Mouse (Mus musculus) ovary, adult 2 months (tissue): ENCODE data around the gene Cplx2. TPM values are rescaled to one million over a fixed set of nuclear protein-coding genes. Genes with fewer than 3 reads are reported as not detected.

ENCODE experiments used
- polyA plus RNA-seq: library from polyadenylated mRNA; depleted of rRNA; stranded (reverse); fragments of >200 nt; gene quantifications from 2 replicates; pipeline ENCODE4 v1.2.3, GENCODE M21; 2012; rRNA removed

Gene Cplx2
- 16.3 and 19.6 TPM in 2 replicates for polyA plus RNA-seq

DNA sequence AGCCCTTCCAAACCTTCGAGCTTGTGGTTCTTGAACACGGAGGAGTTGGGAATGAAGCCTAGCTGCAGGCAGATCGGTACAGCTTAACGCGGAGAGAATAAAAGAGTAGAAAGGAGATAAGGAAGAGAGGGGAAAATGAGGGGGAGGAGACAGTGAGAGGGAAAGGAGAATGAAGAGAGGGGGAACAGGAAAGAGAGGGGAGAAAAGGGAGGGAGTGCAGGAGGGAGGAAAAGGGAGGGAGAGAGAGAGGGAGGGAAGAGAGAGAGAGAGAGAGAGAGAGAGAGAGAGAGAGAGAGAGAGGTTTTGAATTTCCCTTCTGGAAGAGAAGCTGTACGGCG is at the start of gene Cplx2:
Gene Cplx2, plus strand, starts transcription at position 301 of the 338 bp plus-strand sequence.

Other genes with a start within 250 kb of the Cplx2 start
- 0.24 and 0.38 TPM in 2 replicates for gene Hrh2, start 179.2 kb upstream of the Cplx2 start, polyA plus RNA-seq
- 79.3 and 88.9 TPM in 2 replicates for gene Thoc3, start 97.5 kb downstream of the Cplx2 start, polyA plus RNA-seq
- 11.6 and 12.0 TPM in 2 replicates for gene Simc1, start 132.4 kb downstream of the Cplx2 start, polyA plus RNA-seq
- 111 and 117 TPM in 2 replicates for gene 4833439L19Rik, start 194.1 kb downstream of the Cplx2 start, polyA plus RNA-seq
- 38.6 and 40.7 TPM in 2 replicates for gene Arl10, start 203.7 kb downstream of the Cplx2 start, polyA plus RNA-seq
- 10.4 and 12.2 TPM in 2 replicates for gene Nop16, start 218.7 kb downstream of the Cplx2 start, polyA plus RNA-seq
- 57.0 and 95.4 TPM in 2 replicates for gene Higd2a, start 218.9 kb downstream of the Cplx2 start, polyA plus RNA-seq
- 36.0 and 38.9 TPM in 2 replicates for gene Cltb, start 240.0 kb downstream of the Cplx2 start, polyA plus RNA-seq